Mouse (Mus musculus) forebrain, embryonic 12.5 days (tissue): ENCODE measurements at regions not wholly inside any gene's neighbourhood (a gene's known extent, or its start where the extent isn't known, plus 50 kb on each side); places are given as distances from the start of the nearest gene placed in this dataset.
A peak's percentile ranks its signal among the peaks of the same experiment; 100 is the strongest.

Experiments
- ATAC-seq: fragments of 200-750 bp; cut with Nextera tagmentation; 2 replicates; pipeline ENCODE4 v1.8.0; 2017; ENCODE audit warnings: moderate TSS enrichment; ENCODE audit not compliant: low FRiP score
- H3K27ac ChIP-seq: fragments of 300-500 bp; sonication (generic); 2 replicates; pipeline ENCODE4 v1.5.1; 2016; ENCODE audit warnings: mild to moderate bottlenecking
- H3K27me3 ChIP-seq: fragments of 300-500 bp; sonication (generic); 2 replicates; pipeline ENCODE4 v1.6.1; 2016; ENCODE audit warnings: mild to moderate bottlenecking
- H3K36me3 ChIP-seq: fragments of 300-500 bp; sonication (generic); replicated peaks from 2 replicates; pipeline ENCODE4 v1.6.1; 2016; ENCODE audit warnings: mild to moderate bottlenecking
- H3K4me1 ChIP-seq: fragments of 300-500 bp; sonication (generic); 2 replicates; pipeline ENCODE4 v1.6.1; 2016
- H3K4me2 ChIP-seq: fragments of 300-500 bp; sonication (generic); 2 replicates; pipeline ENCODE4 v1.6.1; 2016; ENCODE audit warnings: mild to moderate bottlenecking, moderate library complexity
- H3K4me3 ChIP-seq: fragments of 300-500 bp; sonication (generic); replicated peaks from 2 replicates; pipeline ENCODE4 v1.5.1; 2016; ENCODE audit warnings: mild to moderate bottlenecking
- H3K9ac ChIP-seq: fragments of 300-500 bp; sonication (generic); 2 replicates; pipeline ENCODE4 v1.6.1; 2016; ENCODE audit warnings: mild to moderate bottlenecking
- H3K9me3 ChIP-seq: fragments of 300-500 bp; sonication (generic); 2 replicates; pipeline ENCODE4 v1.6.1; 2016
- WGBS: fragments of 180-500 bp; shearing (Covaris S2); methylation state at CpG from one replicate; pipeline ENCODE4 v1.1.7; 2016; 5-methylcytosine and 5-hydroxymethylcytosine counted together

GRCm38 (mm10) chr12:36842957-36843356 lies 265.4 kb upstream of the Meox2 start:
- WGBS: 97% methylated on average over 1 of the region's 1 CpGs
- H3K9ac ChIP-seq: no peak overlapping the region
- no peak for ATAC-seq

GRCm38 (mm10) chr12:36845130-36845529 lies 263.2 kb upstream of the Meox2 start:
- Histone ChIP-seq H3K4me1 (no peaks in the 10 kb centered on the region), H3K27ac (no peak overlapping the region), H3K9me3 (no peaks in the 10 kb centered on the region), H3K36me3 (no peaks in the 10 kb centered on the region), H3K4me3 (no peak overlapping the region), H3K27me3 (no peaks in the 10 kb centered on the region), H3K9ac (no peak overlapping the region), H3K4me2 (no peak overlapping the region)
- ATAC-seq: no peak

More at GRCm38 (mm10) chr12:36842957-36843356, 265.4 kb upstream of the Meox2 start:
- no peaks in the 10 kb centered on the region for H3K9me3 ChIP-seq
- H3K36me3 ChIP-seq: no peaks in the 10 kb centered on the region
- no peak overlapping the region for H3K4me2 ChIP-seq
- no peaks in the 10 kb centered on the region for H3K27me3 ChIP-seq
- H3K27ac ChIP-seq: no peak overlapping the region
- H3K4me1 ChIP-seq: no peaks in the 10 kb centered on the region
- H3K4me3 ChIP-seq: no peak overlapping the region

- Histone ChIP-seq H3K36me3 (no peaks in the 10 kb centered on the region), H3K9ac (no peak overlapping the region), H3K4me1 (no peaks in the 10 kb centered on the region), H3K27ac (no peak overlapping the region), H3K9me3 (no peaks in the 10 kb centered on the region), H3K27me3 (no peaks in the 10 kb centered on the region), H3K4me2 (no peak overlapping the region), H3K4me3 (no peak overlapping the region)
- WGBS: 87% methylated on average over 2 of the region's 2 CpGs
- ATAC-seq: no peak
Observed at GRCm38 (mm10) chr12:36849086-36849485, 259.3 kb upstream of the Meox2 start.

- no peaks in the 10 kb centered on the region for H3K36me3 ChIP-seq
- no peak overlapping the region for H3K27ac ChIP-seq
- no peaks in the 10 kb centered on the region for H3K27me3 ChIP-seq
- no peaks in the 10 kb centered on the region for H3K9me3 ChIP-seq
- no peak overlapping the region for H3K4me2 ChIP-seq
- no peak for ATAC-seq
- no peak overlapping the region for H3K4me3 ChIP-seq
- H3K9ac ChIP-seq: no peak overlapping the region
- 92% methylated on average over 7 of the region's 7 CpGs for WGBS
- H3K4me1 ChIP-seq: no peaks in the 10 kb centered on the region
Observed at GRCm38 (mm10) chr12:36863113-36863512, 245.2 kb upstream of the Meox2 start.

- H3K4me2 ChIP-seq: no peak overlapping the region
Observed at GRCm38 (mm10) chr12:36880724-36881123, 227.6 kb upstream of the Meox2 start.

GRCm38 (mm10) chr12:36913364-36913763 lies 195.0 kb upstream of the Meox2 start:
- H3K4me1 ChIP-seq: peaks cover 8% of the 10 kb centered on the region
- H3K27ac ChIP-seq: no peak overlapping the region
- H3K27me3 ChIP-seq: no peaks in the 10 kb centered on the region
- H3K9me3 ChIP-seq: no peaks in the 10 kb centered on the region
- no peak overlapping the region for H3K4me3 ChIP-seq
- ATAC-seq: peak; percentile 64; the same call in 1 of the 2 replicates
- no peak overlapping the region for H3K9ac ChIP-seq
- no peak overlapping the region for H3K4me2 ChIP-seq
- H3K36me3 ChIP-seq: no peaks in the 10 kb centered on the region

More at GRCm38 (mm10) chr12:36880724-36881123, 227.6 kb upstream of the Meox2 start:
- WGBS: 97% methylated on average over 1 of the region's 1 CpGs
- no peak for ATAC-seq
- Histone ChIP-seq H3K27me3 (no peaks in the 10 kb centered on the region), H3K9me3 (no peaks in the 10 kb centered on the region), H3K27ac (no peak overlapping the region), H3K9ac (no peak overlapping the region), H3K36me3 (no peaks in the 10 kb centered on the region), H3K4me3 (no peak overlapping the region), H3K4me1 (no peaks in the 10 kb centered on the region)

- 51% methylated on average over 1 of the region's 1 CpGs for WGBS
- Histone ChIP-seq H3K9ac (no peak overlapping the region), H3K27me3 (no peaks in the 10 kb centered on the region), H3K27ac (no peak overlapping the region), H3K4me3 (no peak overlapping the region), H3K4me2 (no peak overlapping the region), H3K9me3 (no peaks in the 10 kb centered on the region), H3K36me3 (no peaks in the 10 kb centered on the region), H3K4me1 (peaks cover 10% of the 10 kb centered on the region)
- no peak for ATAC-seq
Observed at GRCm38 (mm10) chr12:36917576-36918106, 190.7 kb upstream of the Meox2 start.

- Histone ChIP-seq H3K9ac (no peak overlapping the region), H3K27ac (no peak overlapping the region), H3K4me2 (no peak overlapping the region), H3K4me1 (peaks cover 10% of the 10 kb centered on the region), H3K9me3 (no peaks in the 10 kb centered on the region), H3K27me3 (no peaks in the 10 kb centered on the region), H3K36me3 (no peaks in the 10 kb centered on the region), H3K4me3 (no peak overlapping the region)
- 30% methylated on average over 5 of the region's 5 CpGs for WGBS
- ATAC-seq: peak; percentile 86
Observed at GRCm38 (mm10) chr12:36918294-36918876, 190.0 kb upstream of the Meox2 start.

- Histone ChIP-seq H3K36me3 (no peaks in the 10 kb centered on the region), H3K9ac (no peak overlapping the region), H3K4me2 (no peak overlapping the region), H3K27ac (no peak overlapping the region), H3K4me3 (no peak overlapping the region), H3K4me1 (no peaks in the 10 kb centered on the region), H3K27me3 (no peaks in the 10 kb centered on the region), H3K9me3 (no peaks in the 10 kb centered on the region)
- no peak for ATAC-seq
- 82% methylated on average over 2 of the region's 2 CpGs for WGBS
Observed at GRCm38 (mm10) chr12:36923558-36923957, 184.8 kb upstream of the Meox2 start.

- no peaks in the 10 kb centered on the region for H3K4me1 ChIP-seq
- no peaks in the 10 kb centered on the region for H3K9me3 ChIP-seq
- H3K4me2 ChIP-seq: no peak overlapping the region
- H3K27ac ChIP-seq: no peak overlapping the region
- no peaks in the 10 kb centered on the region for H3K27me3 ChIP-seq
- no peak overlapping the region for H3K9ac ChIP-seq
- no peak overlapping the region for H3K4me3 ChIP-seq
- 73% methylated on average over 4 of the region's 4 CpGs for WGBS
- ATAC-seq: no peak
- H3K36me3 ChIP-seq: no peaks in the 10 kb centered on the region
Observed at GRCm38 (mm10) chr12:36926225-36926624, 182.1 kb upstream of the Meox2 start.

- WGBS: 8% methylated on average over 6 of the region's 6 CpGs
- 0 out of 2 replicates have a peak, but pooled peaks have one; percentile 76 for ATAC-seq
- H3K27ac ChIP-seq: no peak overlapping the region
Observed at GRCm38 (mm10) chr12:36933118-36933610, 175.2 kb upstream of the Meox2 start.

GRCm38 (mm10) chr12:36943903-36944302 lies 164.4 kb upstream of the Meox2 start:
- 98% methylated on average over 1 of the region's 1 CpGs for WGBS
- H3K9ac ChIP-seq: no peak overlapping the region

More at GRCm38 (mm10) chr12:36933118-36933610, 175.2 kb upstream of the Meox2 start:
- no peak overlapping the region for H3K9ac ChIP-seq
- H3K4me2 ChIP-seq: no peak overlapping the region
- H3K4me3 ChIP-seq: no peak overlapping the region
- no peaks in the 10 kb centered on the region for H3K27me3 ChIP-seq
- peaks cover 3% of the 10 kb centered on the region; the same call in 1 of the 2 replicates for H3K4me1 ChIP-seq
- no peaks in the 10 kb centered on the region for H3K9me3 ChIP-seq
- H3K36me3 ChIP-seq: no peaks in the 10 kb centered on the region

GRCm38 (mm10) chr12:36945964-36946363 lies 162.4 kb upstream of the Meox2 start:
- Histone ChIP-seq H3K27me3 (no peaks in the 10 kb centered on the region), H3K4me2 (no peak overlapping the region), H3K27ac (no peak overlapping the region), H3K9me3 (no peaks in the 10 kb centered on the region), H3K36me3 (no peaks in the 10 kb centered on the region), H3K4me1 (no peaks in the 10 kb centered on the region), H3K4me3 (no peak overlapping the region), H3K9ac (no peak overlapping the region)
- ATAC-seq: no peak
- WGBS: 52% methylated on average over 1 of the region's 1 CpGs

More at GRCm38 (mm10) chr12:36943903-36944302, 164.4 kb upstream of the Meox2 start:
- no peak overlapping the region for H3K4me2 ChIP-seq
- no peaks in the 10 kb centered on the region for H3K36me3 ChIP-seq
- H3K9me3 ChIP-seq: no peaks in the 10 kb centered on the region
- ATAC-seq: no peak
- no peaks in the 10 kb centered on the region for H3K4me1 ChIP-seq
- H3K27me3 ChIP-seq: no peaks in the 10 kb centered on the region
- H3K27ac ChIP-seq: no peak overlapping the region
- H3K4me3 ChIP-seq: no peak overlapping the region
